24 mouse cellular contexts compared by ENCODE assay signal in the genomic region with DNA sequence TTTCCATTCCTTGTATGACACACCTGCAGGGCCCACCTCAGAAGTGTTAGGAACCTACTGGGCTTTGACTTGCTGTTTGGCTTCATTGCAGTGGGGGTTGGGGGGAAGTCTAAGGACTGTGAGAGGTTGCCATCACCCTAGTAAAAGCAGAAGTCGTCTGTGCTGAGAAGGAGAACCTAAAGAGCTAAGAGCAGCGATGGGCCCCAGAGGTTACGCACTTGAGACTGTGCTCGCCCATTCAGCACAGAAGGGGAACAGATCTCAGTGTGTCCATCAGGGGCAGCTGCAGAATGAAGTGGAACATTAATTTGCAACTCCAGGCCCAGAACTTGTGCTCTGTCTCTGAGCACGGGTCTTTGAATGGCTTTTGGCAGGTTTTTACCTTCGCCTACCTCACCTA.
DNase-seq lines count a peak whose midpoint lies in the region; ATAC-seq and TF ChIP-seq lines count a peak whose summit lies in the region.
"Had no signal": no experiment of that assay in that cellular context is flagged by ENCODE, and none has a peak within 500 bp of the region (broad histone marks: within the 10 kb centered on the region; RNA-seq: fewer than 3 reads in every experiment).

No protein-coding gene starts in this region.

- ATAC-seq in megakaryocyte, adult 5-6 weeks (ENCODE audit: poor library complexity, severe bottlenecking) = peak; percentile 66
- peak; percentile 77 for ATAC-seq in monocyte, adult 5-6 weeks (replicated peaks; ENCODE audit: insufficient number of reproducible peaks, low FRiP score, low TSS enrichment, poor library complexity, severe bottlenecking)
- ATAC-seq in hindbrain, embryonic 12.5 days (ENCODE audit: low FRiP score) = no peak
- no peak for ATAC-seq in kidney, embryonic 15.5 days (replicated peaks; ENCODE audit: low FRiP score)
- ATAC-seq: forebrain, embryonic 13.5 days; forebrain, embryonic 15.5 days; forebrain, postnatal 0 days had no signal

- H3K27ac ChIP-seq in CH12.LX (ENCODE audit: insufficient read depth, low read depth) (no peak overlapping the region), MEL (ENCODE audit: control insufficient read depth, low read depth, low read length) (no peak overlapping the region)
- no peak overlapping the region for H3K27ac ChIP-seq in hindbrain, embryonic 12.5 days
- no peak overlapping the region for H3K27ac ChIP-seq in kidney, embryonic 15.5 days
- H3K27ac ChIP-seq: embryonic facial prominence, embryonic 13.5 days; embryonic facial prominence, embryonic 15.5 days; forebrain, embryonic 13.5 days; forebrain, embryonic 15.5 days had no signal

- dilution Hi-C loops in CH12.LX (cut with MboI; ENCODE audit: extremely low pct_ligation_motif_present, extremely low pct_unique_long_range_greater_than_20kb, low sequenced_read_pairs) = no loop called here

- no peak for TF ChIP-seq RAD21 in CH12.LX (IDR thresholded peaks at IDR 0.05; ENCODE audit: low read depth, low read length)
- TF ChIP-seq RAD21 in MEL (IDR thresholded peaks at IDR 0.05; ENCODE audit: low read depth, low read length) = no peak

- no peak for TF ChIP-seq CTCF in CH12.LX (conservative IDR thresholded peaks at IDR 0.05 in 1 of 2, IDR thresholded peaks at IDR 0.05 in 1 of 2; ENCODE audit: low read depth in 2 of 2, low read length in 2 of 2)
- no peak for TF ChIP-seq CTCF in MEL (IDR thresholded peaks at IDR 0.05 in 2 of 3, conservative IDR thresholded peaks at IDR 0.05 in 1 of 3; ENCODE audit: control insufficient read depth in 1 of 3, insufficient read depth in 1 of 3, low read depth in 2 of 3, low read length in 3 of 3, poor library complexity in 1 of 3, severe bottlenecking in 1 of 3)

- H3K4me2 ChIP-seq in CH12.LX (ENCODE audit: insufficient read depth, low read depth, poor library complexity, severe bottlenecking) = no peak overlapping the region
- H3K4me2 ChIP-seq in hindbrain, embryonic 12.5 days (replicated peaks) = no peak overlapping the region
- no peak overlapping the region for H3K4me2 ChIP-seq in kidney, embryonic 15.5 days
- H3K4me2 ChIP-seq: embryonic facial prominence, embryonic 13.5 days; embryonic facial prominence, embryonic 15.5 days; forebrain, embryonic 13.5 days; forebrain, embryonic 15.5 days had no signal

- H3K27me3 ChIP-seq in CH12.LX (replicated peaks) (no peaks in the 10 kb centered on the region), MEL (ENCODE audit: control insufficient read depth in 1 of 2, insufficient read depth in 2 of 2, low read length in 2 of 2) (peaks cover 0 to 1% of the 10 kb centered on the region in 2 experiments; a peak in 1 of 4 replicates)
- H3K27me3 ChIP-seq in hindbrain, embryonic 12.5 days = no peaks in the 10 kb centered on the region
- no peaks in the 10 kb centered on the region for H3K27me3 ChIP-seq in kidney, embryonic 15.5 days
- H3K27me3 ChIP-seq: embryonic facial prominence, embryonic 13.5 days; embryonic facial prominence, embryonic 15.5 days; forebrain, embryonic 13.5 days; forebrain, embryonic 15.5 days had no signal

- TF ChIP-seq EP300 in CH12.LX (IDR thresholded peaks at IDR 0.05; ENCODE audit: low read length) (no peak), MEL (IDR thresholded peaks at IDR 0.05; ENCODE audit: low read depth in 1 of 2, low read length in 2 of 2) (no peak)

- DNase-seq in CH12.LX (ENCODE audit: extremely low read depth) = peak; percentile 62
- peak; percentile 4 for DNase-seq in MEL (ENCODE audit: low read depth, low spot score)
- no peak for DNase-seq in right cerebral cortex, adult 2 months (ENCODE audit: low spot score in 2 of 2)
- DNase-seq: adrenal gland, adult 2 months; adrenal gland, postnatal 10 days; adrenal gland, postnatal 25 days; cerebellum, adult 11 months; cerebellum, adult 18-20 months; cerebellum, adult 8-10 months; cerebellum, adult 9-11 months; cerebellum, postnatal 14 days; cerebellum, postnatal 36 days; embryo, embryonic 11 days; forebrain, postnatal 0 days had no signal

- H3K79me2 ChIP-seq in CH12.LX (replicated peaks; ENCODE audit: control insufficient read depth, extremely low read depth, insufficient read depth, poor library complexity, severe bottlenecking) (no peaks in the 10 kb centered on the region), MEL (ENCODE audit: control insufficient read depth, insufficient read depth, low read length, poor library complexity) (no peaks in the 10 kb centered on the region)

- 86% methylated on average over 6 of the region's 6 CpGs for WGBS in hindbrain, embryonic 12.5 days
- 84% methylated on average over 6 of the region's 6 CpGs for WGBS in kidney, embryonic 15.5 days

- no peak for TF ChIP-seq POLR2A in CH12.LX (IDR thresholded peaks at IDR 0.05; ENCODE audit: low read depth, low read length)
- no peak for TF ChIP-seq POLR2A in MEL (IDR thresholded peaks at IDR 0.05; ENCODE audit: control insufficient read depth in 1 of 2, insufficient read depth in 1 of 2, low read depth in 1 of 2, low read length in 2 of 2, poor library complexity in 1 of 2)

- in situ Hi-C loops in CH12.LX (cut with MboI; ENCODE audit: low pct_ligation_motif_present, low pct_unique_long_range_greater_than_20kb, low sequenced_read_pairs) = no loop called here

- H3K9ac ChIP-seq in CH12.LX (ENCODE audit: insufficient read depth, low read depth) (no peak overlapping the region), MEL (ENCODE audit: control insufficient read depth, low read depth, low read length, poor library complexity, severe bottlenecking) (no peak overlapping the region)
- no peak overlapping the region for H3K9ac ChIP-seq in hindbrain, embryonic 12.5 days
- no peak overlapping the region for H3K9ac ChIP-seq in kidney, embryonic 15.5 days
- H3K9ac ChIP-seq: embryonic facial prominence, embryonic 13.5 days; embryonic facial prominence, embryonic 15.5 days; forebrain, embryonic 13.5 days; forebrain, embryonic 15.5 days; forebrain, postnatal 0 days had no signal

- H3K4me1 ChIP-seq in CH12.LX (ENCODE audit: control insufficient read depth in 1 of 2, insufficient read depth in 2 of 2) (peaks cover 17 to 64% of the 10 kb centered on the region in 2 experiments), MEL (ENCODE audit: control insufficient read depth in 1 of 2, insufficient read depth in 2 of 2, low read length in 2 of 2) (no peaks in the 10 kb centered on the region)
- H3K4me1 ChIP-seq in hindbrain, embryonic 12.5 days = no peaks in the 10 kb centered on the region
- peaks cover 6% of the 10 kb centered on the region; the same call in 1 of the 2 replicates for H3K4me1 ChIP-seq in kidney, embryonic 15.5 days
- H3K4me1 ChIP-seq: forebrain, embryonic 13.5 days; forebrain, embryonic 15.5 days had no signal

- H3K9me3 ChIP-seq in CH12.LX (replicated peaks; ENCODE audit: low read length) (no peaks in the 10 kb centered on the region), MEL (replicated peaks; ENCODE audit: insufficient read depth, low read length) (no peaks in the 10 kb centered on the region)
- H3K9me3 ChIP-seq in hindbrain, embryonic 12.5 days (replicated peaks) = no peaks in the 10 kb centered on the region
- no peaks in the 10 kb centered on the region for H3K9me3 ChIP-seq in kidney, embryonic 15.5 days (replicated peaks)
- H3K9me3 ChIP-seq: embryonic facial prominence, embryonic 13.5 days; embryonic facial prominence, embryonic 15.5 days; forebrain, embryonic 13.5 days; forebrain, embryonic 15.5 days; G1E had no signal

- no peaks in the 10 kb centered on the region for H3K36me3 ChIP-seq in CH12.LX (replicated peaks in 1 of 2; ENCODE audit: control insufficient read depth in 1 of 2, insufficient read depth in 1 of 2, low read length in 1 of 2)
- no peaks in the 10 kb centered on the region for H3K36me3 ChIP-seq in MEL (ENCODE audit: control insufficient read depth in 1 of 2, insufficient read depth in 2 of 2, low read length in 2 of 2)
- H3K36me3 ChIP-seq in hindbrain, embryonic 12.5 days = no peaks in the 10 kb centered on the region
- H3K36me3 ChIP-seq in kidney, embryonic 15.5 days = no peaks in the 10 kb centered on the region
- H3K36me3 ChIP-seq: embryonic facial prominence, embryonic 13.5 days; embryonic facial prominence, embryonic 15.5 days; forebrain, embryonic 15.5 days; G1E had no signal

- no peak overlapping the region for H3K4me3 ChIP-seq in CH12.LX (replicated peaks in 1 of 3; ENCODE audit: low read depth in 2 of 3, low read length in 2 of 3, poor library complexity in 1 of 3)
- no peak overlapping the region for H3K4me3 ChIP-seq in MEL (ENCODE audit: control insufficient read depth in 1 of 2, insufficient read depth in 1 of 2, low read depth in 2 of 2, low read length in 2 of 2)
- H3K4me3 ChIP-seq in hindbrain, embryonic 12.5 days = no peak overlapping the region
- no peak overlapping the region for H3K4me3 ChIP-seq in kidney, embryonic 15.5 days (replicated peaks)
- H3K4me3 ChIP-seq: embryonic facial prominence, embryonic 13.5 days; embryonic facial prominence, embryonic 15.5 days; erythroblast, embryonic 14.5 days; forebrain, embryonic 13.5 days; forebrain, embryonic 15.5 days had no signal

TF ChIP-seq in CH12.LX, 34 proteins besides CTCF, POLR2A, EP300 and RAD21 (continues in another document):
- no peak for TF ChIP-seq HCFC1 (IDR thresholded peaks at IDR 0.05; ENCODE audit: low read depth, low read length)
- TF ChIP-seq CHD2 (IDR thresholded peaks at IDR 0.05; ENCODE audit: low read length) = no peak
- TF ChIP-seq IRF4 (IDR thresholded peaks at IDR 0.05; ENCODE audit: low read depth, low read length) = no peak
- no peak for TF ChIP-seq ZKSCAN1 (IDR thresholded peaks at IDR 0.05; ENCODE audit: borderline replicate concordance, low read depth, low read length)
- TF ChIP-seq ELF1 (IDR thresholded peaks at IDR 0.05; ENCODE audit: low read depth, low read length) = no peak
- no peak for TF ChIP-seq ZMIZ1 (IDR thresholded peaks at IDR 0.05; ENCODE audit: low read depth, low read length)
- no peak for TF ChIP-seq ZNF384 (IDR thresholded peaks at IDR 0.05; ENCODE audit: low read depth, low read length)
- no peak for TF ChIP-seq SIN3A (IDR thresholded peaks at IDR 0.05; ENCODE audit: low read length)
- no peak for TF ChIP-seq TBP (conservative IDR thresholded peaks at IDR 0.05; ENCODE audit: low read depth, low read length)

TF ChIP-seq in MEL, 35 proteins besides CTCF, POLR2A, EP300 and RAD21:
- no peak for TF ChIP-seq TCF12 (IDR thresholded peaks at IDR 0.05; ENCODE audit: low read depth, low read length)
- TF ChIP-seq TAL1 (IDR thresholded peaks at IDR 0.05; ENCODE audit: low read length) = no peak

Comparison
In these comparisons a context has a peak if more than half of its experiments do, and no peak if none do; other contexts are left out.
1. DNase-seq: peak in CH12.LX (single experiment) and MEL (single experiment); none in right cerebral cortex, adult 2 months (0 of 2).
2. ATAC-seq: peak in megakaryocyte, adult 5-6 weeks (single experiment) and monocyte, adult 5-6 weeks (single experiment); none in hindbrain, embryonic 12.5 days (single experiment) and kidney, embryonic 15.5 days (single experiment).